Mouse (Mus musculus): ENCODE results near the gene Acacb. TPM values are rescaled to one million over a fixed set of nuclear protein-coding genes. Genes with fewer than 3 reads are reported as not detected.

Gene Acacb
- 2.1 TPM for polyA plus RNA-seq (2015; fragmentation: Illumina TruSeq; extraction: RNeasy Lipid Tissue Mini Kit (QIAGEN cat#74804); ENCODE audit: low read depth, low replicate concordance)

DNA sequence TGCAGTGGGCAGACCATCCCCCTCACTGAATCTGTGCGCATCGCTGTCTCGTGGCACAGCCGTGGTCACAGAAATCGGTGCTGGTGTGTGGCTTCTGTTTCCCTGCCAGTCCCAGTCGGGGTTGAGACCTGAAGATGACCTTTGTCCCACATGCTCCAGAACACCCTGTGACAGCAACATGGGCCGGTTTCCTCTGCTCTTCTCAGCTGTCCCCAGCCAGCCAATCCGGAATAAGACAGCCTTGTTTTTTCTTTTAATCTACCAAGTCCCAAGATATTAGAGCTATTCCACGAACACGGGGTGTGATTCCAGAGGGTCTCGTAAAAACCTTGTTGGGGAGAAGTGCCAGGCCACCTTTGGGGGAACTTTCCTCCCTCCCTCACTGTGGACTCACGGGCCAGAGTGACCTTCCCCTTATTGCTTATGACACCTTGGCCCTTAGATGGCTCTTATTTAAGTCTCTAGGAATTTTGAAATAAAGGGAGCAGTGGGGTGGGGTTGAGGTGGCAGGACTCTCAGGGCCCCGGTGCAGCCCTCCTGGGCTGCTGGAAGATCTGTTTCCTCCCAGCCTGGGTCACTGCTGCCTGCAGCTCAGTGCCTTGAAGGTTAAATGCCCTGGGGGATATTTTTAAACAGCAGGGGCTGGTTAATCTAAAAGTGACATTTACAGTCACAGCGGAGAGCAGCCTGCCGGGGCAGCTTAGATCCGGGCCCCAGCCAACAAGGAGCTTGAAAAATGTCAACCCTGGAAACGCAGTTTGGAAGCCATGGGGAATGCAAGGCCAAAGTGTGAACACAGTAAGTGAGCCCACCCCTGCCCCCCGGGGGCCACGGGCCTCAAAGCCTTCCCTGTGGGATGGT lies at the start of gene Acacb:
Acacb (plus strand) TSS at position 508 of the 861 bp plus-strand sequence.

DNA sequence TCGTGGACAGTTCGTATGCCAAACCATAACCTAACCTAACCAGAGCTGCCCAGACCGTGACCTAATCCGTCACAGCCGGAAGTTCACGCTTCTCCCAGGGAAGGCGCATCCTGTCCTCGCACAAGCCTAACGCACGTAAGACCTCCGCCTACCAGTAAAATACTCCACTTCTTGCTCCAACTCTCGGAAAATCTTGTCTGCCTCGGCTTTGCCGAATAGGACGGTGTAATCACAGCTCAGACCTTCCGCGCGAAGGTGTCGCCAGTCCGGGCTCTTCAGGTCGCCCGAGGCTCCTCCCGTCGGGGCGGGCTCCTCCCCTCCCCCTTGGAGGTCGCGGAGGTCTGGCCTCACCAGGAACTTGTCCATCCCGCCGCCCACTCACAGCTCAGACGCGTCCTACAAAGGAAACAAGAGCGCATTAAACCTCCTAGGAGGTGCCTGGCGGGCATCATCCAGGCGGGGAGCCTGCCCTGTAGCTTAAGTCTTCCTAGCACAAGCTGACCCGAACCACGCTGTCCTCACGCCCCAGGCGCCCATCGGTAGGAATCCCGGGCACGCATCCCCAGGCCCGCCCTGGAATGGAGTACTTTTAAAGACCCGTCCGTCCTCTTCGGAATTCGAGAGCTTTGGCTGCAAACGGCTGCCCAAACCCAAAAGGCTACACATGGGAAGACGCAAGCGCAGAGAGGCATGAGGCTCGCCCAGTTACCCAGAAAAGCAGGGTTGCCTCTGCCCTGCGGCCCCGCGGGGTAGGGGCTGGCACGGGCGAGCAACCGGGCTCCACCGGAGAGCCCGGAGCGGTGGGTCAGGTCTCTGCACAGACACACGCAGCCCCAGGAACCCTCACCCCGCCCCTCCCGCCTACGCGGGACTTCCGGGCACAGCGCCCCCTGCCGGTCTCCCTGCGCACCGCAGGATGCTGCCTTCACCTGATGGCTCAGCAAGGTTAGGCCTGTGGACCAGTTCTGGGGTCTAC lies 18.7 kb upstream of the Acacb start, which contains the start of gene Alkbh2:
Alkbh2 (minus strand) TSS at position 845 of the 976 bp plus-strand sequence.

DNA sequence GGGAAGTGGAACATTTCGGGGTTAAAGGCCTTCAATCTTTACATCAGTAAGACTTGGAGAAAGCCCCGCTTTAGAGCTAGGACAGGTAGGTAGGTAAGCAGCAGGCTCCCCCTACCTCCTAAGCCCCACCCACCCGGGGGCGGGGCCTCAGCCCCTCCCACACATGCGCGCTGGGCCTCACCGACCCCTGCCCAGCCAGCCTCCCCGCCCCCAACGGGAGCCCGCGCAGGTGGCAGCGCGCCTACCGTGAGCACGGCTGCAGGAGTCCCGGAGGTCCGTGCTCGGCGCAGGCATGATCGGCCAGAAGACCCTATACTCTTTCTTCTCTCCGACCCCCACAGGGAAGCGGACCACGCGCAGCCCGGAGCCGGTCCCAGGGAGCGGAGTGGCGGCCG lies 16.1 kb upstream of the Acacb start, which contains the start of gene Ung:
Ung (plus strand) TSS at position 176 of the 395 bp plus-strand sequence.

DNA sequence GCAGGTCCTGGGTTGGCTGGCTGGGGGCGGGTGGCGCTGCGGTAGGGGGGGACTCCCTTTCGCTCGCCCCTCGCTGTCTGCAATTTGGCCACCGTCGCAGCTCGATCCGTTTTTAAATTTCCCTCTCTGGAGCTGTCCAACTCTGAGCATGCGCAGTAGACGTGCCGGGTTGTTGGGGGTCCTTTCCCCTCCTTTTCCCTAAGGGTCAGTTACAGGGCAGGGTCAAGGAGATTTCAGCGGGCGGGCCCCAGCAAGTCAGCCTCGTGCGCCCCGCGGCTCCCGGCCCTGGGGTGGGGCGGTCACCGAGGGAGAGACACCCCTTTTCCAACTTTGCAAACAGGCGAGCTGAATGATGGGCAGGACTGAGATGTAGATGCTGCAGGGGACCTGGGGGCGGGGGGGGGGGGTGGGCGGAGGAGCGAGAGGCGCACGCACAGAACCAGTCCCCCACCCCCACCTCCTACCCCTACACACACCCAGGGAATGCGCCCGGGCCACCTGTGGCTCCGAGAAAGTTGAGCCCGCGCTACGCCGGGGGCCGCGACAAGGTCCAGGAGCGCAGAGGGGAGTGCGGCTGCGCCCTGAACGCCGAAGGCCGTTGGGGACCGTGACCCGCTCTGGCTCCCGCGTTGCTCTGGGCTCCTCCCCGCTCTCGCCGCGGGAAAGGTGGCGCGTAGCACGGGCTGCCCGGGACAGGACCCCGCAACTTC lies 127.5 kb downstream of the Acacb start, which contains the start of gene Foxn4:
Foxn4 (minus strand) TSS at position 115 of the 710 bp plus-strand sequence.

DNA sequence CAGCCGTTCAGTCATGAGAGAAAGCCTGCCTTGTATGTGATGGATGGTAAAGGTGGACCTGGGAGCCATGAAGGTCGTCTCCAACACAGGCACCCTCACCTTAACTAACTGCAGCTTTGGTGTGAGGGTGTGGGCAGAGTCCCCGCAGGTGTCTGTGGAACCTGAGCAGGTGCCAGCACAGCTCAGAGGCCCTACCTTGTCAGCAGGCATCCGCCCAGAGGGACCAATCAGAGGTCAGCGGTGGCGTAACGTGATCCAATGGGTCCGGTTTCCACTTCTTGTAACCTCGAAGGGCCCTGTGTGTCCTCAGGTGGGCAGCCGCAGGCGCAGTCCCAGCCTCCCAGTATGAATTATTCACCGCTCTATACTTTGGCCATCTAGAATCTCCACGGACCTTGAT lies 142.5 kb downstream of the Acacb start, which contains the start of gene Myo1h:
Myo1h (plus strand) TSS at position 293 of the 400 bp plus-strand sequence.

Other genes with a start within 250 kb of the Acacb start
- 62.4 TPM for gene Coro1c, start 237.8 kb upstream of the Acacb start, polyA plus RNA-seq (2015; fragmentation: Illumina TruSeq; extraction: RNeasy Lipid Tissue Mini Kit (QIAGEN cat#74804); ENCODE audit: low read depth, low replicate concordance)
- gene Ssh1, start 152.6 kb upstream of the Acacb start, polyA plus RNA-seq (2015; fragmentation: Illumina TruSeq; extraction: RNeasy Lipid Tissue Mini Kit (QIAGEN cat#74804); ENCODE audit: low read depth, low replicate concordance), result 8.1 TPM
- 1.1 TPM for gene Dao, start 142.8 kb upstream of the Acacb start, polyA plus RNA-seq (2015; fragmentation: Illumina TruSeq; extraction: RNeasy Lipid Tissue Mini Kit (QIAGEN cat#74804); ENCODE audit: low read depth, low replicate concordance)
- 28.1 TPM for gene Usp30, start 81.1 kb upstream of the Acacb start, polyA plus RNA-seq (2015; fragmentation: Illumina TruSeq; extraction: RNeasy Lipid Tissue Mini Kit (QIAGEN cat#74804); ENCODE audit: low read depth, low replicate concordance)
- 114 TPM for gene Svop, start 55.0 kb upstream of the Acacb start, polyA plus RNA-seq (2015; fragmentation: Illumina TruSeq; extraction: RNeasy Lipid Tissue Mini Kit (QIAGEN cat#74804); ENCODE audit: low read depth, low replicate concordance)
- gene Alkbh2, start 18.3 kb upstream of the Acacb start, polyA plus RNA-seq (2015; fragmentation: Illumina TruSeq; extraction: RNeasy Lipid Tissue Mini Kit (QIAGEN cat#74804); ENCODE audit: low read depth, low replicate concordance), result 7.9 TPM
- gene Ung, start 16.1 kb upstream of the Acacb start, polyA plus RNA-seq (2015; fragmentation: Illumina TruSeq; extraction: RNeasy Lipid Tissue Mini Kit (QIAGEN cat#74804); ENCODE audit: low read depth, low replicate concordance), result 3.0 TPM
- not detected for gene Foxn4, start 127.3 kb downstream of the Acacb start, polyA plus RNA-seq (2015; fragmentation: Illumina TruSeq; extraction: RNeasy Lipid Tissue Mini Kit (QIAGEN cat#74804); ENCODE audit: low read depth, low replicate concordance)
- 3.1 TPM for gene Myo1h, start 142.6 kb downstream of the Acacb start, polyA plus RNA-seq (2015; fragmentation: Illumina TruSeq; extraction: RNeasy Lipid Tissue Mini Kit (QIAGEN cat#74804); ENCODE audit: low read depth, low replicate concordance)
- gene Kctd10, start 234.0 kb downstream of the Acacb start, polyA plus RNA-seq (2015; fragmentation: Illumina TruSeq; extraction: RNeasy Lipid Tissue Mini Kit (QIAGEN cat#74804); ENCODE audit: low read depth, low replicate concordance), result 46.0 TPM
- gene Ube3b, start 234.1 kb downstream of the Acacb start, polyA plus RNA-seq (2015; fragmentation: Illumina TruSeq; extraction: RNeasy Lipid Tissue Mini Kit (QIAGEN cat#74804); ENCODE audit: low read depth, low replicate concordance), result 58.6 TPM